Mouse (Mus musculus) cerebellum, adult 11-12 months (tissue): ENCODE data around the gene Cops2.

Source experiments
- DNase-seq: peaks from one replicate; pipeline ENCODE4 v3.0.0; 2022

The Cops2 gene

DNA sequence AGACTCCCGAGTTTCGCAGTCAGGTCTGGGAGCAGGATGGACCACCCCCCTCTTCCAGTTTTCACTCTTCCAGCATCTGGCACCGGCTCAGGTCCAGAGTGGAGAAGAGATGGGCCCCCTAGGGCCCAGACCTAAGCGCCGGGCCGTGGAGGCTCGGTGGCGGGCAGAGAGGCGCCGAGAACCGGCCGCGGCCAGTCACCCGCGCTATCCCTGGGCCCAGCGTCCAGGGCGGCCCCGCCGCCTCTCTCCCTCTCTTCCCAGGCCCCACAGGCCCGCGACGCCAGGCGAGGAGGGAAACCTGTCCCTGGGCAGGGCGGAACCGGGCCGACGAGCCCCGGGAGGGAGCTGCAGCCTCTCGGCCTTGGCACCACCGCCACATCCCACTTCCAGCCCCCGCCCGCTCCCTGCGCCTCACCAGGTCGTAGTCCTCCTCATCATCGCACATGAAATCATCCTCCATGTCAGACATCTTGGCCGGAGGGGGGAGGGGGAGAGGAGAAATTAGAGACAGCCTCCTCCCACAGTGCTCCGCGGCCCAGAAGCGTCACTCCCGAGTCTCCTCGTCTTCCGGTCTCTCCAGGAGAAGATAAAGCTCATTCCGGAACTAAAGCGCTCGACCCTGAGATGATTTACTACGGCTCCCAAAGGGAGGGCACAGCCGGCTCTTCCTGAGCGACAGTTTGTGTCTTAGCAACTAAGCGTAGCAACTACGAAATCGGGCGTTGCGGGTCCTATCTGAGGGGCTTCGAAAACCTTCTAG lies at the start of gene Cops2, which contains the start of gene Galk2:
Gene Cops2, minus strand, starts transcription at position 619 of the 760 bp plus-strand sequence.
Gene Galk2, plus strand, starts transcription at position 589 of the 760 bp plus-strand sequence.
- DNase-seq, result peak; percentile 95

GRCm38 (mm10) chr2:125907580-125908255 lies 48.8 kb upstream of the Cops2 start:
- no peak for DNase-seq

GRCm38 (mm10) chr2:125906407-125907066 lies 47.6 kb upstream of the Cops2 start:
- DNase-seq, result no peak

DNA sequence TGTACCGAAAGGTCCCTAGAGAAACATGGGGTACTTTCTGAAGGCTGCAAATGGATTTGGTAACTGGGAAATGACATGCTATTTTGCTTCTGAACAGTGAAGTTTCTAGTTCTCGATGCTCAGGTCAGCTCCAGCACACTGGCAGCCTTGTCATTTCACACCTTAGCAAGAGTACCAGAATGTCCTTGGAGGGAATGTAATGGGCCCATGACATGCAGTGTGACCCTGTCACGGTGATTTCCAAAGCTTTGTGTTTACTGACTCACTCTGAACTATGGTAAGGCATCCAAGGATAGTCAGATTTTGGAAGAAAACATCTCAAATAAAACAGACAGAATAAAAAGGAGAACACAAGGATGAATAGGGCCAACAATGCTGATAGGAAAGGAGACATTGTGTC lies 42.5 kb upstream of the Cops2 start:
- DNase-seq, result no peak

- DNase-seq, result no peak
Observed at GRCm38 (mm10) chr2:125900797-125901410, 42.0 kb upstream of the Cops2 start.

- no peak for DNase-seq
Observed at GRCm38 (mm10) chr2:125896355-125896754, 37.4 kb upstream of the Cops2 start.

DNA sequence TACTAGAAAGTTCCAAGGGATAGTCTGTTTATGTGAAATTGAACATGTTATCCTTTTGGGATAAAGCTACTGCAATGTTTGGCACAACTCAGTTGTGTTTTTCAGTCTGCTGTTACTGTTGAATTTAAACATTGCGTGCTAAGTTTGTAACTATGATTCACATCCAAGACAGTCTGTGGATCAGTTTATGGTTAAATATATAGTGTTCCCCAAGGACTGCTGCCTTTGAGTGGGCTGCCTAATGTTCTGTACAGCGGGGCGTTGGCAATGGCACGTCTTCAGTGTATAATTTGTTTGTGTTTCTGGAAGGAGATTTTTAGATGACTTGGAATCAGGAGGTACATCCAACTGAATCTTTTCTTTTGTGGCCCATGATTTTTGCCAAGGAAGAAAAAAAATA lies 36.2 kb upstream of the Cops2 start:
- no peak for DNase-seq

- DNase-seq, result no peak
Observed at GRCm38 (mm10) chr2:125893096-125893495, 34.2 kb upstream of the Cops2 start.

GRCm38 (mm10) chr2:125885891-125886576 lies 27.1 kb upstream of the Cops2 start:
- DNase-seq, result peak; percentile 55

DNA sequence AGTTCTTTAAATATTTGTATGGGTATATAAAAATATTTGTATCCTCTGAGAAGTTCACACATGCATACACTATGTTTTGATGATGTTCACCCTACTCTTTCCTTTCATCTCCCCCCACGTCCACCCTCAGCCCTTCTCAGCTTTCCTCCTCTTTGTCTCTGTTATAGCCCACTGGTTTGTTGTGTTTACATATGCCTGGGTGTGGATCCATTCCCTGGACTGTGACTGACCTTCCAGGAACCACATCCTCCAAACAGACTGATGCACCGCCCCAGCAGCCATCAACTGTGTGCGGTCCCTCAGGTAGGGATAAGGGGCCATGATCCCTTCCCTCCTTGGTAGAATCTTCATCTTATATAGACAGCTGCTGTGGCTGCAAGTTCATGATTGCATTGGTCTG lies 11.2 kb upstream of the Cops2 start:
- DNase-seq, result no peak

DNA sequence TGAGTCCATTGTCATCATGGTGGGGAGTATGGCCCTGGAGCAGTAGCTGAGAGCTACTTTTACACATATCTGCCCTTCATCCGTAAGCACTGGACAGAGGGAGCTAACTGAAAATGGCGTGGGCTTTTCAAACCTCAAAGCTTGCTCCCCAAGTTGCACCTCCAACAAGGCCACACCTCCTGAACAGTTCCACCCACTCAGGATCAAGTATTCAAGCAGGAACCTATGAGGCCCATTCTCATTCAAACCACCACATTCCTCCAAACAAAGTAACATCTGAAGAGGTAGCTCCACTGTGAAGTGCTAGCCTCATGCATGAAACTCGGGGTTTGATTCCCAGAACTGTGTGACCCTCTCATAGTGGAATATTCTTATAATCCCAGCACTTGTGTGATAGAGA lies 9.4 kb upstream of the Cops2 start:
- DNase-seq, result no peak

DNA sequence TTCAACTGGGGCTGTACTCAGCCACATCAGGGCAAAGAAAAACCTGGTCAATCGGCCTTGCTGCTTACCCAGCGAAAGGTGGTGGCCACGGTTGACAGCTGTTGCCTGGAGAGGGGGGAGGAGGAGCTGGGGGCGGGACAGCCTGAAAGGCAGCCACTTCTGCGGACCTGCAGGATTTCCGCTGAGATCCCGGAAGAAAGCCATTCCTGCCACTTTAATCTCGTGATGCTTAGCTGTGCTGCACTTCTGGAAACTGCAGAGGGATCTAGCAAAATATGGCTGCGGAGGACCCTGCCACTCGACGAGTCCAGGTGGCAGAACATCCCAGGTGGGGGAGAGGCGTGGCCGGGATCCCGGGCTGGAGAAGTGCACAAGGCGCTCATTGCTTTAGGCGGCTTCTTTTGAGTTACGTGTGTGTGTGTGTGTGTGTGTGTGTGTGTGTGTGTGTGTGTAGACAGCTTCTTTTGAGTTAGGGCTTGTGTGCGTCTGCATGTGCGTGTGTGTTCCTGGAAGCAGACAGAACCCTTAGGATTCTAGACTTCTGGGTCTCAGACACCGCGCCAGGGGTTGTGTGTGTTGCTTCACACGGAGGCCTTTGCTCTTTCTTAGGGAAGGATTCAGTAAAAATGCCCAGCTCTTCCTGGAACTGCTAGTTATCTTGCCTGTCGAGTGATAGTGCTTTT lies 7.3 kb upstream of the Cops2 start:
- peak; percentile 41 for DNase-seq

DNA sequence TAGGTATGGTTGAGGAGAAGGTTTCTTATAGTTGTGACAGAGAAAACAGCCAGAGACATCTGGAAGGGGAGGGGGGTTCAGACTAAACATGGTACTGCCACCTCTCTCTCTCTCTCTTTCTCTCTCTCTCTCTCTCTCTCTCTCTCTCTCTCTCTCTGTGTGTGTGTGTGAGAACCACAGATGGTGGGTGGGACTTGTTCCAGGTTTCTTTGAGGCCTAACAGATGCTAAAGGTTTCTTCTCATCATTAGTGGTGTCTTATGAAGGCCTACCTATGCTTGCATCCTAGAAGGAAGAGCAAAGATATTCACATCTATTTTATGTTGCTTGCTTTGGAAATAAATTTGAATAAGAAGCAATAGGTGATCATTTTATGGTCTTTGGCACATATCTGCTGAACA lies 6.6 kb upstream of the Cops2 start:
- DNase-seq, result no peak

- DNase-seq, result no peak
Observed at GRCm38 (mm10) chr2:125864551-125864950, 5.6 kb upstream of the Cops2 start.

DNA sequence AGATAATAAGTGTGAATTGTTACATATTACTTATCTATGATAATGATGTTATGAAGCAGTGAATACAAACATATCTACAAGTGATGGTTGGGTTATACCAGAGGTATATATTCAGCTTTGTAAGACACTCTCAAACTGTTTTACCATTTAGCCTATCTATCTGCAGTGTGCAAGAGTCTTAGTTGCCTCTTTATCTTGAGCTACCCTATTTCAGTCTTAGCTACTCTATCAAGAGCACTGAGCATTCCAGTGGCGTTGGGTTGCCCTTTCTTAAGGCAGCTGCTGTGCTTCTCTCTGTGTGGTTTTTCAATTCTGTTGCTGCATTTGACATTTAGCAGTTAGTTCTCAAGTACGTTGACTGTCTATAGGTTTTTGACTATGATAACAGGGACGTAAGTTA lies 4.9 kb upstream of the Cops2 start:
- no peak for DNase-seq

DNA sequence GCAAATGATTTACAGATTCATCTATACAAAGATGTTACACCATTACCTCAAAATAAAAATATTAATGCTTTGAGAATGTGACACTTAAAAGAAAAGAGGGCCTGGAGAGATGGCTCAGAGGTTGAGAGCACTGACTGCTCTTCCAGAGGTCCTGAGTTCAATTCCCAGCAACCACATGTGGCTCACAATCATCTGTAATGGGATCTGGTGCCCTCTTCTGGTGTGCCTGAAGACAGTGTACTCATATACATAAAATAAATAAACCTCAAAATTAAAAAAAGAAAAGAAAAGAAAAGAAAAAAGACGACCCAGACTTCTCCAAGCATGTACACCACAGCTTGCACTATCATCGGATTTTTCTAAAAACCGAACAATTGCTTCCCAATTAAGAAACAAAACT lies 1.2 kb downstream of the Cops2 start:
- DNase-seq, result no peak

DNA sequence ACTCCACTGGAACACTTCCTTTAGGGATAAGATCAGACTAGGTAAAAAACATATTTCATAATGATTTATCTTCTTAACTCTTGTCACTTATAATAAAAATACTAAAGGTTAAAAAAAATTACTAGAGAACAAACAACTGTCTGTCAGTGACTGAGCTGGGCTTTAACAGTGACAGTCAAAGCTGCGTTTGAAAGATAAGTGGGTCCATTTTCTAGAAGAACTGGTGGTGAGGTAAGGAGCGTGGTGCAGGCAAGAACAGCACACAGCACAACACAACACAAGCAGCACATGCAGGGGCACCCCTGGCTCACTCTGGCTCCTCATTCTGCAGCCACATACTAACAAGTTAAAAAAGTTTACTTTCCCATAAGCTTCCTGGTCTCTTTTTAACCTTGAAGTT lies 7.7 kb downstream of the Cops2 start:
- DNase-seq, result no peak

DNA sequence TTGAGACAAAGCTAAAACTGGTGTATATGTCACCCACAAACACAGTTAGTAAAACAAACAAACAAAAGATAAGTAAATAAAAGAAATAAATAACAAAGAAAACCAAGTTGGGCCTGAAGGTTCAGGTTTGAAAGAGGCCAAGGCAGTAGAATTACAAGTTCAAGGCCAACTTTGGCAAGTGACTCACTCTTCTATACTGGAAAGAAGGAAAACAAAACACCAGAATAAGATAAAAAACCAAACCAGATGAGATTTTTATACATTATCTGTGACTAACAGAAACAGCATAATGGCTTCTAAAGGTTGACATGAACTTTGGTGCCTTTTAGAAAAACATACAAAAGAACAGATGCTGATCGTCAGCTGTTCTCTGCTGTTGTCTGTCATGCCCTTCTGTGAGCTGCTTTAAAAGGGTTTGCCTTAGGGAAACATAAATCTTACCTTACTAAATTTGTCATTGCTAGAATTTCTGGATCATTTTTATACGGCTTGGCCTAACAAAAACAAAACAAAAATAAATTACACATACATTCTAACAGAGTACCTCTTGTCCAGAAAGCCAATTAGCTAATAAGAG lies 20.1 kb downstream of the Cops2 start:
- no peak for DNase-seq

- no peak for DNase-seq
Observed at GRCm38 (mm10) chr2:125838091-125838490, 20.8 kb downstream of the Cops2 start.

- DNase-seq, result no peak
Observed at GRCm38 (mm10) chr2:125829924-125830323, 29.0 kb downstream of the Cops2 start.

GRCm38 (mm10) chr2:125827898-125828297 lies 31.0 kb downstream of the Cops2 start:
- no peak for DNase-seq

DNA sequence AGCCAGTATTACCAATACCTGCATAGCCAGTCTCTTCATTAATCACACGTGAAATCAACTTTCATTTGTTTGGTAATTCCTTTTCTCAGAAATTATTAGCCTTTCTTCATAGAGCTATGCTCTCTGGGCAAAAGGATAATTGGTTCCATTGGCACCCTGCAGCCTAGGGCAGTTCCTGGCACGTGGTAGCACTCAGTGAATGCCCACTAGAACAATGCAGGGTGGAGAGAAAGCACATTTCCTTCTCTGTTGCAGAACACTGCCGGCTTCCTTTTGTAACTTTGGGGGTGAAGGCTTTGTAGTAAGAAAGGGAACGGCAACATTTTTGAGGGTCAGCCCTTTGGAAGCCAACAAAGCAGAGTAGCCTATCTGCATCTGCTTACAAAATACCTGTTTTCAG lies 32.7 kb downstream of the Cops2 start:
- DNase-seq, result no peak
